Mouse (Mus musculus) kidney, adult 9 months (tissue): ENCODE results near the gene Vmn1r79.
A peak's percentile ranks its signal among the peaks of the same experiment; 100 is the strongest.
"Not testable (repeated sequence)": the region's sequence is repeated elsewhere in the genome, so short reads cannot be mapped to it uniquely, and the experiment has no call there.

Experiments used
- DNase-seq: peaks from one replicate; pipeline ENCODE4 v3.0.0; 2022

The Vmn1r79 gene

DNA sequence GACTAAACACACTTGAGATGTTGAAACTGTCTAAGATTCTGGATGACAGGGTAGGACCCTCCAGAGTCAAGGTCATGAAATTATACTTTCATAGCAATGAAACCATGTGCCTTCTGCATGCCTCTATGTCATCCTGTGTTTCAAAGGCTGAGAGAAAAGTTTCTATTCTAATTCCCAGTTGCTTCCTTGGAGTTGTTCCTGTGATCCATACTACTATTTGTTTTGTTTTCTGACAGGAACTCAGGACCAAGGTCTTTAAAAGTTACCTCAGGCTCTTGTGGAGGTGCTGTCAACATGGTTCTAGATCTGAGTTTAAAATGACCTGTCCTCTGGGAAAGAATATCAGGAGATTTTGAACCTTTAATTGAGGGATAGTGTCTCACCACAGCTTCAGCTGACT, at the start of gene Vmn1r79:
Gene Vmn1r79, plus strand, starts transcription at position 301 of the 400 bp plus-strand sequence.
- not testable (repeated sequence) for DNase-seq

GRCm38 (mm10) chr7:12149957-12150356, 21.1 kb upstream of the Vmn1r79 start, which contains the start of gene Vmn1r78:
Vmn1r78 (plus strand) TSS chr7:12150257.
- DNase-seq, result no peak

GRCm38 (mm10) chr7:12156463-12156862, 14.6 kb upstream of the Vmn1r79 start:
- DNase-seq, result not testable (repeated sequence)

DNA sequence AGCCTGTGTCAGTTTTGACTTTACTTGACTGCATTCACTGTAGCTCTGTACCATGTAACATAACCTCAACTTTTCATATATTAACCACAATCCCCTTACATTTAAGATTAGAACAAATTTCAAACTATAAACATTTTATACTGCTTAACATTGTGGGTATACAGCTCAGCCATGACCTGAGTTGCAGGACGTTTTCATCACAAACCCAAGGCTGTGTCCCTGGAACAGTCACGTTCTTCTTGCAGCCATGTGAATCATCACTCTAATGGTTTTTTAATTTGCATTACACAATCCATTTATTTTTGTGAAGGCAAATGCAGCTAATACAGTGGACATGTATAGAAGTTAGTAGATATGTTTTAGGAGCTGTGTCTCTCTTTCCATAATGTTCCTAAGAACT, 1.8 kb downstream of the Vmn1r79 start:
- DNase-seq, result not testable (repeated sequence)

- peak; percentile 49 for DNase-seq
These were observed 17.9 kb downstream of the Vmn1r79 start, which contains the start of gene Vmn1r80 for GRCm38 (mm10) chr7:12188986-12189385. Vmn1r80 (plus strand) TSS chr7:12189286.

DNA sequence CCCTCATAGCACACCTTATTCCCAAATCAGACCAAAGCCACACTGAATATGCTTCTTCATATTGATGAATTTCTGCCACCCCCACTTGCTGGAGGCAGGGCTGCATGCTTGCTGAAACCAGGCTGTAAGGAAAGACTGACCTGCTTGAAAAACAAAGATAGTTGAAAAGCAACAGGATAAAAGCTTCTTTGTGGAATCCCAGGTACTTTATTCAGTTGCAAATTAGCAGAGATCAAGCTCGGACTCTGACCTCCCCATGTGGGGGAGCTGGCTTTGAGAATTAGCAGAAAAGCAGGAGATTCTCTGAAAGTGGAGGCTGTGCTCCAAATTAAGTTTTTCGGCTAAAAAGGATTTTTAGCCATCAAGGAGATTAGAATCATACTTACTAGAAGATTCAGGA, 33.1 kb downstream of the Vmn1r79 start:
- DNase-seq, result no peak
